Mouse (Mus musculus) liver, adult 2 months (tissue): ENCODE measurements at regions not wholly inside any gene's neighbourhood (a gene's known extent, or its start where the extent isn't known, plus 50 kb on each side); places are given as distances from the start of the nearest gene placed in this dataset.
A peak's percentile ranks its signal among the peaks of the same experiment; 100 is the strongest.

Experiments
- DNase-seq: peaks from one replicate; pipeline ENCODE4 v3.0.0-alpha.2; 2011; ENCODE audit warnings: low read depth, low spot score; ENCODE audit errors: extremely low read depth
- H3K27ac ChIP-seq: fragments of 200-500 bp; replicated peaks from 2 replicates; pipeline ENCODE4 v1.5.1; 2012; ENCODE audit warnings: low read depth, mild to moderate bottlenecking, control low read depth, inconsistent platforms, low read length; ENCODE audit not compliant: insufficient read depth
- H3K27me3 ChIP-seq: fragments of 200-500 bp; 2 replicates; pipeline ENCODE4 v1.6.1; 2012; ENCODE audit warnings: mild to moderate bottlenecking, moderate library complexity, low read length, inconsistent platforms; ENCODE audit not compliant: control insufficient read depth, insufficient read depth
- H3K36me3 ChIP-seq: fragments of 200-500 bp; 2 replicates; pipeline ENCODE4 v1.6.1; 2012; ENCODE audit warnings: low read length, inconsistent platforms; ENCODE audit not compliant: control insufficient read depth, insufficient read depth
- H3K4me1 ChIP-seq: fragments of 200-500 bp; 2 replicates; pipeline ENCODE4 v1.6.1; 2011; ENCODE audit warnings: low read length; ENCODE audit not compliant: control insufficient read depth, insufficient read depth
- H3K4me3 ChIP-seq: fragments of 200-500 bp; 2 replicates; pipeline ENCODE4 v1.5.1; 2011; ENCODE audit warnings: low read depth, mild to moderate bottlenecking, control low read depth, low read length, moderate library complexity; ENCODE audit not compliant: insufficient read depth
- H3K79me2 ChIP-seq: fragments of 200-500 bp; 2 replicates; pipeline ENCODE4 v1.6.1; 2012; ENCODE audit warnings: inconsistent platforms, mild to moderate bottlenecking, low read length, moderate library complexity; ENCODE audit not compliant: control insufficient read depth, insufficient read depth
- H3K9ac ChIP-seq: fragments of 200-500 bp; 2 replicates; pipeline ENCODE4 v1.6.1; 2012; ENCODE audit warnings: low read depth, mild to moderate bottlenecking, control low read depth, inconsistent platforms, low read length
- CTCF ChIP-seq: fragments of 200-500 bp; IDR thresholded peaks from 2 replicates; pipeline ENCODE4 v1.5.1; 2011; ENCODE audit warnings: low read depth, low read length, control low read depth
- POLR2A ChIP-seq: fragments of 200-500 bp; IDR thresholded peaks from 2 replicates; pipeline ENCODE4 v1.6.1; 2011; ENCODE audit warnings: low read length, control low read depth; ENCODE audit not compliant: insufficient read depth; ENCODE audit errors: extremely low read depth
- WGBS: fragments of 180-500 bp; shearing (Covaris S2); methylation state at CpG from one replicate; pipeline ENCODE4 v1.1.7; 2018; 5-methylcytosine and 5-hydroxymethylcytosine counted together

DNA sequence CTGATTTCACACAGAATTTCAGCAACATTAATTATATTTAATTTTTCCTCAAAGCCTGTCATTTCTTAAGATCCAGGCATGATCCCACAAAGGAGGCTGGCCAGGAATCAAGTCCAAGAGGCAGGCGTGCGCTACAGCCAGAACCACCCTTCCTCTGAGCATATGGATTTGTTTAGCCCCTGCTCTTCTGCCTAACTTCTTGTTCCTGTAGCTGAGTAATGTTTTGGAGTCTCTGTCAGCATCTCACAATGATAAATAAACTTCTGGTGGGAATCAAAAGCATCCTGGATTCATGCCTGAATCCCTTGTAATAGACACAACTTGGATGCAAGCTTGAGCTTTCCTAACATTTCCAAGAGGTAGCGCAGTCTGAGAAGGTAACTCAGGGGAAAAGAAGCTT, 101.7 kb downstream of the Nog start:
- 93% methylated on average over 3 of the region's 3 CpGs for WGBS
- Histone ChIP-seq H3K36me3 (no peaks in the 10 kb centered on the region), H3K27me3 (no peaks in the 10 kb centered on the region), H3K9ac (no peak overlapping the region), H3K4me1 (no peaks in the 10 kb centered on the region), H3K27ac (no peak overlapping the region), H3K4me3 (no peak overlapping the region), H3K79me2 (no peaks in the 10 kb centered on the region)
- no peak for TF ChIP-seq CTCF
- no peak for TF ChIP-seq POLR2A
- no peak for DNase-seq

DNA sequence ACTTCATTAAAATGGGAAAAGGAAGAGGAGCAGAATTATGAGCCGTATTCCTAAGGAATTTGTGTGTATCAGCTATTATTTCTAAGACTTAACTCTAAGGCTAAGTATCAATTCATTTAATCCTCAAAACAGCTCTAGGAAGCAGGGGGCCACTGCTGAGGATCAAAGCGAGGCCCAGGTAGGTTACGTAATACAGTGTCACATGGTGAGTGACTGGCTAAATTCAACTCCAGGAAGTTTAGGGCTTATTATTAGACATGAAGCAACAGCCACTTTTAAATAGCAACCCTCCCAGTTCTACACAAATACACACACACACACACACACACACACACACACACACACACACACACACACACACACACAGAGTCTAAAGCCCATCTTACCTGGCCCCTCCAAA, 109.3 kb downstream of the Nog start:
- no peak for TF ChIP-seq POLR2A
- no peak for TF ChIP-seq CTCF

DNA sequence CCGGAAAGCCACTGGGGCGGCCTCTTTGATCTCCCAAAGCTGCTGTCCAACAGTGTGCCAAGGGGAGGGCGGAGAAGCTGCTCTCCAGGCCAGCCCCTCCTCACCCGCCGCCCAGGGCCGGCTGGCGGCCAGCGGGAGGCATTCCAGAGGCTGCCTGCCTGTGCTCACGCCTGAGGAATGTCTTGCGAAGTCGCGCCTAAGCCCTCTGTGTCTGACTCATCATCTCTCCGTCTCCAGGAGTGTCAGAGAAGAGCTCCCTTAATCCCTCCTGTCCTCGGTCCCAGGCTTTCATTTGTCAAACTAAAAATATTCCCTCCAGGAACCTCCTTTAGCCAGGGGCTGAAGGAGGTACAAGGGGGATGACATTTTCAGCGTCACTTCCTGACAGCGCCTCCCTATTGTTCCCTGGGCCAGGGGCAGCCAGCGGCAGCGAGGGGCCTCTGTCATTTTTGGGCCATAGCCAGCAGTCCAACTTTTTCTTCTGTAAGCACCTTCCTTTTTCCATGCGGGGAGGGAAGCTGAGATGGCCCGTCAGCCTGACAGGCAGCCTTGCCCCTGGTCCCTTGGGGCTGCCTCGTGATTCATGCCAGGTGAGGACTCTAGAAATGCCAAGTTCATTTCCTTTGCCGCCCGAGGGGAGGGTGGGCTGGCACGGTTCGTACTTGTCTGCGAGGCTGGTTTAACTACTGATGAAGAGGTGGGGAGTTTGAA, 113.4 kb downstream of the Gm525 start:
- WGBS = 17% methylated on average over 26 of the region's 26 CpGs
- H3K36me3 ChIP-seq = no peaks in the 10 kb centered on the region
- DNase-seq = peak; percentile 5
- no peak overlapping the region for H3K9ac ChIP-seq
- H3K4me1 ChIP-seq = no peaks in the 10 kb centered on the region
- H3K79me2 ChIP-seq = no peaks in the 10 kb centered on the region
- TF ChIP-seq CTCF = no peak
- no peak for TF ChIP-seq POLR2A
- H3K27ac ChIP-seq = no peak overlapping the region
- H3K27me3 ChIP-seq = no peaks in the 10 kb centered on the region
- H3K4me3 ChIP-seq = no peak overlapping the region

More for the DNA sequence above, 109.3 kb downstream of the Nog start:
- no peak overlapping the region for H3K4me3 ChIP-seq
- no peaks in the 10 kb centered on the region for H3K79me2 ChIP-seq
- peak; percentile 15 for DNase-seq
- H3K9ac ChIP-seq = no peak overlapping the region
- no peak overlapping the region for H3K27ac ChIP-seq
- WGBS = 63% methylated on average over 3 of the region's 3 CpGs
- H3K36me3 ChIP-seq = no peaks in the 10 kb centered on the region
- no peaks in the 10 kb centered on the region for H3K4me1 ChIP-seq
- no peaks in the 10 kb centered on the region for H3K27me3 ChIP-seq

DNA sequence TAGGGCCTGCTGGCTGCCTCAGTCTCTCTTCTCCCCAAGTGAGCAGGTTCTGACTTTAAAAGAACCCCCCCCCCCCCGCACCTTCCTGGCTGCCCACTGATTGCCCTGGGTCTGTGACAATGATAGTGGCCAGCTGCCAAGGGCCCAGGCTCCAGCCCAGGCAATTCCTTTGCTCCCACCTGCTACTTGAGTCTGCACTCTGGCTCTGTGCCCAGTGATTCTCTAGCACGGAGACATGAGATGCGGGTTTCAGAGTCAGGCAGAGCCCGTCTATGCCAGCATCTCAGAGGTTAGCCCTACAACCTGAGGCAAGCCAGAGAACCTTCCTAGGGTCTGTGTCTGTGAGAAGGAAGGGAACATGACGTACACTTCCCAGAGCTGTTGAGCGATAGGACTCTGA, 112.2 kb downstream of the Gm525 start:
- no peaks in the 10 kb centered on the region for H3K27me3 ChIP-seq
- no peak overlapping the region for H3K27ac ChIP-seq
- H3K9ac ChIP-seq = no peak overlapping the region
- 86% methylated on average over 6 of the region's 6 CpGs for WGBS
- H3K4me3 ChIP-seq = no peak overlapping the region
- no peaks in the 10 kb centered on the region for H3K79me2 ChIP-seq
- TF ChIP-seq POLR2A = no peak
- TF ChIP-seq CTCF = no peak
- no peaks in the 10 kb centered on the region for H3K36me3 ChIP-seq
- no peaks in the 10 kb centered on the region for H3K4me1 ChIP-seq
- DNase-seq = no peak

DNA sequence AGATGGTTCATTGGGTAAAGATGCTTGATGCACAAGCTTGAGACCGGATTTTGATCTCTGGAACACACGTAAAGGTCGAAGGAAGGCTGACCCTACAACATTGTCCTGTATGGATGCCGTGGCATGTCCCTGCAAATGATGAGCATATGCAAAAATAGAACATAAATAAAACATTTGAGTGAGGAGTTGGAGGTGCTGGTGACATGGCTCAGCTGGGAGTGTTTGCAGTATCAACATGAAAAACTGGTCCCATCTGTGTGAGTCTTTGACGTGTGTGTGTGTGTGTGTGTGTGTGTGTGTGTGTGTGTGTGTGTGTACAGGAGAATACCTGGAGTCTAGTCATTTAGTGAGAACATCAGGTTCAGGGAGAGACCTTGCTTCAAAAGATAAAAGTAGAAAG, 107.8 kb downstream of the Gm525 start:
- WGBS = 84% methylated on average over 5 of the region's 5 CpGs
- DNase-seq = no peak
- Histone ChIP-seq H3K9ac (no peak overlapping the region), H3K27ac (no peak overlapping the region), H3K36me3 (no peaks in the 10 kb centered on the region), H3K27me3 (no peaks in the 10 kb centered on the region), H3K79me2 (no peaks in the 10 kb centered on the region), H3K4me1 (no peaks in the 10 kb centered on the region), H3K4me3 (no peak overlapping the region)
- TF ChIP-seq CTCF (no peak), POLR2A (no peak)

DNA sequence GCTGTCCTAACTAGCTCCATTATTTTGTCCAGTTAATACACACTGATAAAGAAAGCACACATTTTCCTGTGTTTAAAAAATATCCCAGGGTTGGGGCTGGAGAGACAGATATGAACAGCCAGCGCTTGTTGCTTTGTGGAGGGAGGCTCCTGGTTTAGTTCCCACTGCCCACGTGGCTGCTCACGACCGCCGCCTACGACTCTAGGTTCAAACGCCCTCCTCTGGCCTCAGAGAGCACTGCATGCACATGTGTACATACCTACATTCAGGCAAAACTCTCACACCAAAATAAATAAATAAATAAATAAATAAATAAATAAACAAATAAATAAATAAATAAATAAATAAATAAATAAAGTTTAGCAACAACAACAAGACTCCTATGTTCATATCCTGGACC, 104.8 kb downstream of the Gm525 start:
- no peak overlapping the region for H3K27ac ChIP-seq
- no peak overlapping the region for H3K9ac ChIP-seq
- H3K4me1 ChIP-seq = no peaks in the 10 kb centered on the region
- no peaks in the 10 kb centered on the region for H3K36me3 ChIP-seq
- H3K4me3 ChIP-seq = no peak overlapping the region
- 93% methylated on average over 7 of the region's 7 CpGs for WGBS
- TF ChIP-seq CTCF = no peak
- TF ChIP-seq POLR2A = no peak
- DNase-seq = no peak
- H3K79me2 ChIP-seq = no peaks in the 10 kb centered on the region
- no peaks in the 10 kb centered on the region for H3K27me3 ChIP-seq
